Mouse (Mus musculus): ENCODE measurements around the gene Socs2. TPM values are rescaled to one million over a fixed set of nuclear protein-coding genes. Genes with fewer than 3 reads are reported as not detected.

Socs2 gene
- polyA plus RNA-seq, 1 experiment, result 67.4 TPM

- TF ChIP-seq POLR2A (IDR thresholded peaks at IDR 0.05; ENCODE audit: low read depth, low read length) (no peak), CTCF (IDR thresholded peaks at IDR 0.05; ENCODE audit: extremely low read depth, insufficient read length, insufficient replicate concordance, low read depth, low read length) (no peak)
- H3K27me3 ChIP-seq (ENCODE audit: control insufficient read depth, insufficient read depth, low read length), result no peaks in the 10 kb centered on the region
- H3K27ac ChIP-seq (ENCODE audit: insufficient read depth, low read depth, low read length), result no peak overlapping the region
- H3K4me1 ChIP-seq (ENCODE audit: control insufficient read depth, insufficient read depth, insufficient read length, low read length), result peaks cover 5% of the 10 kb centered on the region; the same call in 1 of the 2 replicates
- 55% methylated on average over 2 of the region's 2 CpGs for WGBS
- no peak overlapping the region for H3K4me3 ChIP-seq (ENCODE audit: low read depth, low read length)
- H3K36me3 ChIP-seq (ENCODE audit: control insufficient read depth, insufficient read depth, low read length), result peaks cover 29% of the 10 kb centered on the region
These were observed 12.2 kb downstream of the Socs2 start for GRCm38 (mm10) chr10:95404774-95405173.

GRCm38 (mm10) chr10:95399689-95400354, 17.2 kb downstream of the Socs2 start:
- TF ChIP-seq CTCF (IDR thresholded peaks at IDR 0.05; ENCODE audit: extremely low read depth, insufficient read length, insufficient replicate concordance, low read depth, low read length), result no peak
- no peak for TF ChIP-seq POLR2A (IDR thresholded peaks at IDR 0.05; ENCODE audit: low read depth, low read length)
- H3K27me3 ChIP-seq (ENCODE audit: control insufficient read depth, insufficient read depth, low read length), result no peaks in the 10 kb centered on the region
- H3K4me1 ChIP-seq (ENCODE audit: control insufficient read depth, insufficient read depth, insufficient read length, low read length), result peaks cover 5% of the 10 kb centered on the region
- H3K36me3 ChIP-seq (ENCODE audit: control insufficient read depth, insufficient read depth, low read length), result peaks cover 9% of the 10 kb centered on the region
- H3K4me3 ChIP-seq (ENCODE audit: low read depth, low read length), result no peak overlapping the region
- WGBS, result 38% methylated on average over 13 of the region's 13 CpGs
- H3K27ac ChIP-seq (ENCODE audit: insufficient read depth, low read depth, low read length), result peak overlapping the region; percentile 45; the same call in 1 of the 2 replicates

GRCm38 (mm10) chr10:95398489-95398888, 18.5 kb downstream of the Socs2 start:
- Histone ChIP-seq H3K27ac (ENCODE audit: insufficient read depth, low read depth, low read length) (no peak overlapping the region), H3K27me3 (ENCODE audit: control insufficient read depth, insufficient read depth, low read length) (no peaks in the 10 kb centered on the region), H3K4me3 (ENCODE audit: low read depth, low read length) (peak overlapping the region; percentile 48), H3K4me1 (ENCODE audit: control insufficient read depth, insufficient read depth, insufficient read length, low read length) (peaks cover 5% of the 10 kb centered on the region), H3K36me3 (ENCODE audit: control insufficient read depth, insufficient read depth, low read length) (peaks cover 6% of the 10 kb centered on the region)
- TF ChIP-seq CTCF (IDR thresholded peaks at IDR 0.05; ENCODE audit: extremely low read depth, insufficient read length, insufficient replicate concordance, low read depth, low read length) (no peak), POLR2A (IDR thresholded peaks at IDR 0.05; ENCODE audit: low read depth, low read length) (no peak)
- WGBS, result 8% methylated on average over 18 of the region's 18 CpGs

GRCm38 (mm10) chr10:95397191-95397835, 19.7 kb downstream of the Socs2 start:
- TF ChIP-seq CTCF (IDR thresholded peaks at IDR 0.05; ENCODE audit: extremely low read depth, insufficient read length, insufficient replicate concordance, low read depth, low read length) (no peak), POLR2A (IDR thresholded peaks at IDR 0.05; ENCODE audit: low read depth, low read length) (no peak)
- H3K4me1 ChIP-seq (ENCODE audit: control insufficient read depth, insufficient read depth, insufficient read length, low read length), result peaks cover 5% of the 10 kb centered on the region
- H3K27me3 ChIP-seq (ENCODE audit: control insufficient read depth, insufficient read depth, low read length), result no peaks in the 10 kb centered on the region
- 76% methylated on average over 7 of the region's 7 CpGs for WGBS
- peaks cover 5% of the 10 kb centered on the region for H3K36me3 ChIP-seq (ENCODE audit: control insufficient read depth, insufficient read depth, low read length)
- H3K27ac ChIP-seq (ENCODE audit: insufficient read depth, low read depth, low read length), result no peak overlapping the region
- no peak overlapping the region for H3K4me3 ChIP-seq (ENCODE audit: low read depth, low read length)

GRCm38 (mm10) chr10:95396356-95396755, 20.6 kb downstream of the Socs2 start:
- no peaks in the 10 kb centered on the region for H3K36me3 ChIP-seq (ENCODE audit: control insufficient read depth, insufficient read depth, low read length)
- no peak overlapping the region for H3K4me3 ChIP-seq (ENCODE audit: low read depth, low read length)
- WGBS, result 32% methylated on average over 8 of the region's 8 CpGs
- TF ChIP-seq POLR2A (IDR thresholded peaks at IDR 0.05; ENCODE audit: low read depth, low read length) (no peak), CTCF (IDR thresholded peaks at IDR 0.05; ENCODE audit: extremely low read depth, insufficient read length, insufficient replicate concordance, low read depth, low read length) (no peak)
- H3K4me1 ChIP-seq (ENCODE audit: control insufficient read depth, insufficient read depth, insufficient read length, low read length), result peaks cover 5% of the 10 kb centered on the region
- no peaks in the 10 kb centered on the region for H3K27me3 ChIP-seq (ENCODE audit: control insufficient read depth, insufficient read depth, low read length)
- no peak overlapping the region for H3K27ac ChIP-seq (ENCODE audit: insufficient read depth, low read depth, low read length)

GRCm38 (mm10) chr10:95394819-95395812, 21.9 kb downstream of the Socs2 start:
- H3K4me3 ChIP-seq (ENCODE audit: low read depth, low read length), result peak overlapping the region; percentile 58
- no peaks in the 10 kb centered on the region for H3K36me3 ChIP-seq (ENCODE audit: control insufficient read depth, insufficient read depth, low read length)

More at GRCm38 (mm10) chr10:95394819-95395812, 21.9 kb downstream of the Socs2 start:
- TF ChIP-seq CTCF (IDR thresholded peaks at IDR 0.05; ENCODE audit: extremely low read depth, insufficient read length, insufficient replicate concordance, low read depth, low read length), result no peak
- no peak for TF ChIP-seq POLR2A (IDR thresholded peaks at IDR 0.05; ENCODE audit: low read depth, low read length)
- no peaks in the 10 kb centered on the region for H3K27me3 ChIP-seq (ENCODE audit: control insufficient read depth, insufficient read depth, low read length)
- peak overlapping the region; percentile 47 for H3K27ac ChIP-seq (ENCODE audit: insufficient read depth, low read depth, low read length)
- WGBS, result 21% methylated on average over 25 of the region's 25 CpGs
- peaks cover 5% of the 10 kb centered on the region for H3K4me1 ChIP-seq (ENCODE audit: control insufficient read depth, insufficient read depth, insufficient read length, low read length)

Data from small intestine, adult 2 months (tissue).